Mouse (Mus musculus) heart, adult 2 months (tissue): ENCODE data around the gene Plaur. TPM values are rescaled to one million over a fixed set of nuclear protein-coding genes. Genes with fewer than 3 reads are reported as not detected.
A peak's percentile ranks its signal among the peaks of the same experiment; 100 is the strongest.

Experiments
- DNase-seq, 2 experiments: peaks; one replicate each; pipeline ENCODE4 v3.0.0; 2021
- H3K27ac ChIP-seq: fragments of 200-600 bp; 2 replicates; pipeline ENCODE4 v1.8.1; 2022
- H3K27me3 ChIP-seq: fragments of 200-500 bp; 2 replicates; pipeline ENCODE4 v1.6.1; 2012; ENCODE audit warnings: mild to moderate bottlenecking, low read length, inconsistent platforms, mixed read lengths; ENCODE audit not compliant: control insufficient read depth, insufficient read depth
- H3K36me3 ChIP-seq: fragments of 200-500 bp; 2 replicates; pipeline ENCODE4 v1.6.1; 2012; ENCODE audit warnings: low read length, inconsistent platforms; ENCODE audit not compliant: control insufficient read depth, insufficient read depth
- H3K4me1 ChIP-seq: fragments of 200-500 bp; 2 replicates; pipeline ENCODE4 v1.6.1; 2011; ENCODE audit warnings: low read length; ENCODE audit not compliant: control insufficient read depth, insufficient read depth
- H3K4me3 ChIP-seq: fragments of 200-600 bp; 2 replicates; pipeline ENCODE4 v1.8.1; 2022
- H3K79me2 ChIP-seq: fragments of 200-500 bp; replicated peaks from 2 replicates; pipeline ENCODE4 v1.6.1; 2012; ENCODE audit warnings: mild to moderate bottlenecking, inconsistent platforms, low read length, moderate library complexity, mixed read lengths; ENCODE audit not compliant: control insufficient read depth, insufficient read depth
- H3K9ac ChIP-seq: fragments of 200-500 bp; 2 replicates; pipeline ENCODE4 v1.6.1; 2012; ENCODE audit warnings: low read depth, mild to moderate bottlenecking, control low read depth, inconsistent platforms, low read length, mixed read lengths
- CTCF ChIP-seq: fragments of 200-600 bp; IDR thresholded peaks from 2 replicates; pipeline ENCODE4 v1.8.1; 2022; ENCODE audit warnings: antibody characterized with exemption, mild to moderate bottlenecking, moderate library complexity
- EP300 ChIP-seq: fragments of 200-500 bp; IDR thresholded peaks from 2 replicates; pipeline ENCODE4 v1.6.1; 2011; ENCODE audit warnings: low read depth, low read length, control low read depth; ENCODE audit not compliant: insufficient read depth
- POLR2A ChIP-seq: fragments of 200-500 bp; IDR thresholded peaks from 2 replicates; pipeline ENCODE4 v1.6.1; 2011; ENCODE audit warnings: mild to moderate bottlenecking, low read depth, low read length, control low read depth; ENCODE audit not compliant: insufficient read depth
- WGBS: fragments of 180-500 bp; shearing (Covaris S2); methylation state at CpG from one replicate; pipeline ENCODE4 v1.1.7; 2018; 5-methylcytosine and 5-hydroxymethylcytosine counted together
- intact Hi-C: fragments of 180-260 bp; cut with DNase I; formaldehyde crosslinking; loops from one replicate; pipeline ENCODE4 v1.15.1; 2025
- long read RNA-seq: library from polyadenylated mRNA; stranded (forward); transcript quantifications from one replicate; pipeline ENCODE4 v2.0.0, GENCODE M21; 2021
- polyA plus RNA-seq: library from polyadenylated mRNA; depleted of rRNA; stranded (reverse); fragments of >200 nt; gene quantifications from 2 replicates; pipeline ENCODE4 v1.2.3, GENCODE M21; 2012; rRNA removed
- total RNA-seq, 2 experiments: library from RNA; stranded (reverse); gene quantifications; 2 replicates each; pipeline ENCODE4 v1.2.3; 2021

Gene Plaur
- total RNA-seq (1 to 10 TPM; 3.3 to 3.6 TPM), polyA plus RNA-seq (4.2 and 5.0 TPM in 2 replicates)
- long read RNA-seq, transcript Plaur-201 (7 exons, 1,506 nt): major isoform, 7 of 7 reads
- long read RNA-seq, partial matches to known transcripts: 0 of 7 reads
- long read RNA-seq, other reads (novel, unspliced or antisense): 0 of 7 reads

DNA sequence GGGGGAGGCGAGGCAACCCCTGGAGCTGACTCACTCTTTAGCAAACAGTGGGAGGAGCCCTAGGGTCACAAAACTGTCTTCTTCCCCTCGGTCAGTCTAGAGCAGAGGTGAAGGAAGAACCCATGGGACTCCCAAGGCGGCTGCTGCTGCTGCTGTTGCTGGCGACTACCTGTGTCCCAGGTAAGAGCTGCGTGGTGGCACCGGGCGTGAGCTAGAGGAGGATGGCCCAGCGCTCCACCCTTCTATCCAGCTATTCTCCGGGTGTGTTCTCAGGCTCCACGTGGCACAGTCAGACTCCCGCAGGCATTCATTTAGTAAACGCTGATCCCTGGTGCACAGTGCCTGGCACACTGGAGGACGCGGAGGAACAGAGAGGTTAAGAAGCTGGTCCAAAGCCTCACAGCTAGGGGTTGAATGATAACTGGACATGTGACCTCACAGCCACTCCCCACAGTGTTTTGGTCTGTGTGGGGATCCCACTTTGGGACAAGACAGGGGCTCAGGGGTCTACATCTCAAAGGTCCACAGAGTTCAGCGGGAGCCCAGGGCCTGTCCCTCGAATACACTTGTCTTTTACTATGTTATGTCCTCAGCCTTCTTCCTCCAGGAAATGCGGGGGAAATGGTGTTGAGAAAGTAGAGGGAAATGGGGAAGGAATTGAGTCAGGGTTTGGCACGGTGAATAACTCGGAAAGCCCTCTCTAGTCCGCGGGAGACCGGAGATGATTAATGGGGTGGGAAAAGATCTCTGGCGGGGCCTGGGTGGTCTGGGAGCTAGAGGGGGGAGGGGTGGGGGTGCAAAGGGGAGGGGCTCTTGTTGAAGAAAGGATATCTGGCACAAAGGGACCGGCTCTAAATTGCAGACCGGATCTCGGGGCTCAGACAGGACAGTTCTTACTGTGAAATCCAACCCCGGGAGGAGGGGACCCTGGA lies at the start of gene Plaur:
TSS of gene Plaur (plus strand) at position 97 of the 932 bp plus-strand sequence.
- TF ChIP-seq EP300 (no peak), POLR2A (0 out of 2 replicates have a peak, but pooled peaks have one; percentile 18), CTCF (no peak)
- H3K9ac ChIP-seq: peak within 1 kb of the TSS; percentile 39; the same call in 1 of the 2 replicates

DNA sequence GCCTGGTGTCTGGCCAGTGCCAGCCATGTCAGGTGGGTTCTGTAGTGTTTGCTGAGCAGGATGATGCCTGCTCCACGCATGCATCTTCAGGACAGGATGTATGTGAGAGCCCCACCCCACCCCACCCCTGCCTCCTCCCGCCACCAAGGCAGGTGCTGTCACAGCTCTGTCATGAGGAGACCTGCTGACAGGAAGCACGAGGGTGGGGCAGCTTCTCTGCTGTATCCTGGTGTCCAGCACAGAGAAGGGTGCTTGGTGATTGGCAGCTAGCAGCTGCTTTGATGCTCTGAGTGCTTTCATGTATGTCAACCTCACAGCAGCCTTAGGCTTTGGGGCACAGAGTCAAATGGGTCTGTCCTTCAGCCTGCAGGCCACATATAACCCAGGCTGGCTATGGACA lies 48.7 kb upstream of the Plaur start:
- Histone ChIP-seq H3K79me2 (no peaks in the 10 kb centered on the region), H3K27ac (no peak overlapping the region), H3K36me3 (no peaks in the 10 kb centered on the region), H3K4me3 (no peak overlapping the region), H3K9ac (no peak overlapping the region), H3K27me3 (no peaks in the 10 kb centered on the region), H3K4me1 (no peaks in the 10 kb centered on the region)
- WGBS: 64% methylated on average over 3 of the region's 3 CpGs
- no peak for TF ChIP-seq EP300
- TF ChIP-seq POLR2A: no peak
- TF ChIP-seq CTCF: no peak
- DNase-seq: no peak
- intact Hi-C loops: no loop called here

More for the DNA sequence above, at the start of gene Plaur:
- Histone ChIP-seq H3K27me3 (no peaks in the 10 kb centered on the region), H3K36me3 (no peaks in the 10 kb centered on the region), H3K4me3 (peak within 1 kb of the TSS; percentile 40), H3K4me1 (peaks cover 11% of the 10 kb centered on the region), H3K27ac (peak within 1 kb of the TSS; percentile 61), H3K79me2 (no peaks in the 10 kb centered on the region)
- 2% methylated on average over 27 of the region's 27 CpGs for WGBS
- DNase-seq: peak; percentile 57 to 61
- intact Hi-C loops: no loop called here

DNA sequence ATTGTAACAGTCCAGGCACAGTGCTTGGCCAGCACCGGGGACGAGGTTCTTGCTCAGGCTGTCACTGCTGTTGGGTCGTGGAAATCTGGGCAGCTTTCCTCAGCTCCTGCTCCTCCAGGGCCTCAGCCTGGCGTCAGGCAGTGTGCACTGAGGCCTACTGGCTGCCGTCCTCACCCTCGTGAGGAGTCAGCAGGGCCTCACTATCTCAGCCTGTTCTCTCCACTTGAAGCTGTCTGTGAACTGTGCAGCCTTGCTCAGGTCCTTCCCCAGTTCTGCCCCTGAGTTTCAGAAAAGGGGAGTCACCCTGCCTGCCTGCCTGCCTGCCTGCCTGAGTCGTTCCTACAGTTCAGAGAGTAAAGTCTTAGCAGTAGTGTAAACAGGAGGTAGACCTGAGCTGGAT lies 47.0 kb upstream of the Plaur start:
- Histone ChIP-seq H3K27me3 (no peaks in the 10 kb centered on the region), H3K36me3 (no peaks in the 10 kb centered on the region), H3K4me1 (no peaks in the 10 kb centered on the region), H3K27ac (no peak overlapping the region), H3K79me2 (no peaks in the 10 kb centered on the region), H3K9ac (no peak overlapping the region), H3K4me3 (no peak overlapping the region)
- intact Hi-C loops: no loop called here
- peak in 1 of 2 experiments; percentile 26 for DNase-seq
- 63% methylated on average over 7 of the region's 7 CpGs for WGBS
- TF ChIP-seq EP300 (peak; percentile 52; the same call in 1 of the 2 replicates), POLR2A (no peak)

DNA sequence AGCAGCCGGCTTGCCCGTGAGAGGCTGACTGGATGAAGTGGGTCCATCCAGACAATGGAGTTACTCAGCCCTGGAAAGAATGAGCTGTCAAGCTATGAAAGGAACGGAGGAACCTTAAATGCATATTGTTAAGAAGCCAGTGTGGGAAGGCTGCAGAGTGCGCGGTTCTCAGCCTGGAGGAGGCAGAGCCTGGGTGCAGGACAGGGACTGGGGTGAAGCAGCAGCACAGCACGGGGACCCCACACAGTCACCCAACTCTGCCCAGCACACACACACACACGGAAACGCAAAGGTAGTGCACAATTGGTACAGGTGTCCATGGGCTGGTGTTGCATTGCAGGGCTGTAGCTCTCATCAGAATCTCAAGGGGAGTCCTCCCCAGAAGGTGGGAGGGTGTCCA lies 42.7 kb upstream of the Plaur start:
- H3K27me3 ChIP-seq: no peaks in the 10 kb centered on the region
- no peak overlapping the region for H3K9ac ChIP-seq
- WGBS: 82% methylated on average over 8 of the region's 8 CpGs
- no peak for TF ChIP-seq POLR2A
- TF ChIP-seq CTCF: no peak
- TF ChIP-seq EP300: no peak
- no peak overlapping the region for H3K27ac ChIP-seq
- H3K36me3 ChIP-seq: no peaks in the 10 kb centered on the region
- DNase-seq: no peak
- no peaks in the 10 kb centered on the region for H3K79me2 ChIP-seq
- H3K4me3 ChIP-seq: no peak overlapping the region
- intact Hi-C loops: no loop called here
- no peaks in the 10 kb centered on the region; the same call in 1 of the 2 replicates for H3K4me1 ChIP-seq

DNA sequence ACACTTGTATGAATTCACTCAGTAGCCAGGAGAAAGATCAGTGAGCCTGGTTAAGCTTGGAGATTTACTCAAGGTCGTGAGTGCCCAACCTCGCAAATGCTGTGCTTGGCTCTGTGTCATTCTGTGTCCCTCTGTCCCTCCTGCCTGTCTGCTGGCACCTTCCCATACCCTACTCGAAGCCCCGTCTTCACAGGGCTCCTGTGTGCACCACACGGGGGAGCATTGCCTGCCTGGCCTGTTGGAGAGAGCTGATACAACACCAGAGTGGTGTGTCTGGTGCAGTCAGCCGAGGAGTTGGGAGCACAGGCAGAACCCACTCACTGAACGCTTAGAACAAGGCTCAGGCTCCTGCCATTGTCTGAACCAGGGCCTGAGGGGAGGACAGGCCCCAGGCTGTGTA lies 40.6 kb upstream of the Plaur start:
- H3K27ac ChIP-seq: no peak overlapping the region
- H3K4me1 ChIP-seq: no peaks in the 10 kb centered on the region; the same call in 1 of the 2 replicates
- no peaks in the 10 kb centered on the region for H3K79me2 ChIP-seq
- no peak overlapping the region for H3K9ac ChIP-seq
- H3K27me3 ChIP-seq: no peaks in the 10 kb centered on the region
- intact Hi-C loops: no loop called here
- 65% methylated on average over 7 of the region's 7 CpGs for WGBS
- no peak overlapping the region for H3K4me3 ChIP-seq
- DNase-seq: no peak
- no peaks in the 10 kb centered on the region for H3K36me3 ChIP-seq
- TF ChIP-seq POLR2A (no peak), EP300 (no peak), CTCF (no peak)

DNA sequence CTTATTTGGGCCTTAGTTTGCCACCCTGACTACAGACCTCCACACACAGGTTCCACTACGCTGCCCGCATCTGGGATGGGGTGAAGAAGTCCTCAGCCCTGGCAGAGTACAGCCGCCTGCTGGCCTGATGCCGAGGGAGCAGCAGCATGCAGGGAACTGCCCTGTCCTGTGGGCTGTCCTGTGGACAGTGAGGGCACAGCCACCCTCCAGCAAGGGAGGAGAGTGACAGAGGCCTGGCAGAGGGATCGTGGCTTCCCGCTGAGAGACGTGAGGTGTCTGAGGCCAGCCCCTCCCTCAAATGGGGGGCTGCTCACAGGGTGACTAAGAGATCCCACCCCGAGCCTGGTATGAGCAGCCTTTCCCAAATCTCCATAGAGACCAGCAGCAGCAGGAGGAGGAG lies 40.0 kb upstream of the Plaur start:
- no peak overlapping the region for H3K9ac ChIP-seq
- H3K27ac ChIP-seq: no peak overlapping the region
- no peaks in the 10 kb centered on the region; the same call in 1 of the 2 replicates for H3K4me1 ChIP-seq
- H3K4me3 ChIP-seq: no peak overlapping the region
- WGBS: 73% methylated on average over 8 of the region's 8 CpGs
- H3K36me3 ChIP-seq: no peaks in the 10 kb centered on the region
- no peaks in the 10 kb centered on the region for H3K27me3 ChIP-seq
- TF ChIP-seq EP300: no peak
- TF ChIP-seq CTCF: no peak
- TF ChIP-seq POLR2A: no peak
- no peaks in the 10 kb centered on the region for H3K79me2 ChIP-seq
- DNase-seq: no peak
- intact Hi-C loops: no loop called here
